Mouse (Mus musculus): ENCODE data around the gene Zfp609.

DNA sequence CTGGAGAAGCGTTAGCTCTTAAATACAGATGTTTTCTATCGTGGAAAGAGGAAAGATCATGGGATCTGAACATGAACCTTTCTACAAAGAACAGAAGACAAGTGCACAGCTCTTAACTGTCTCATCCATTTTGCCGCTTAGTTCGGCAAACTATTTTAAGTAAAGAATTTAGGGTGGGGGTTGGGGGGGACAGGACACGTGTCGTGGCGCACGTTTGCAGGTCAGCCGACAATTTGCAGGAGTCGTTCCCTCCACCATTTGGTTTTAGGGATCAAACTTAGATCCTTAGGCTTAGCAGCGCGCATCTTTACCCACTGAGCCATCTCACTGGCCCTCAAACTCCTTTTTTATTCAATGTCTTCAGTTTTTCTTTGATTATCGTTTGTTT is 646 bp upstream of the Zfp609 start:
- TF ChIP-seq CTCF (conservative IDR thresholded peaks at IDR 0.05; ENCODE audit: low read length), result no peak
- no peak for TF ChIP-seq POU5F1 (IDR thresholded peaks at IDR 0.05; ENCODE audit: borderline replicate concordance, low read length)
- no peak for TF ChIP-seq NANOG (IDR thresholded peaks at IDR 0.05; ENCODE audit: borderline replicate concordance, low read length)
